Mouse (Mus musculus) R1 (cell line): ENCODE results near the gene Olfr1206.

ENCODE experiments used
- DNase-seq: peaks from one replicate; pipeline ENCODE4 v3.0.0-alpha.2; 2018; ENCODE audit warnings: low read depth, low spot score

The Olfr1206 gene

DNA sequence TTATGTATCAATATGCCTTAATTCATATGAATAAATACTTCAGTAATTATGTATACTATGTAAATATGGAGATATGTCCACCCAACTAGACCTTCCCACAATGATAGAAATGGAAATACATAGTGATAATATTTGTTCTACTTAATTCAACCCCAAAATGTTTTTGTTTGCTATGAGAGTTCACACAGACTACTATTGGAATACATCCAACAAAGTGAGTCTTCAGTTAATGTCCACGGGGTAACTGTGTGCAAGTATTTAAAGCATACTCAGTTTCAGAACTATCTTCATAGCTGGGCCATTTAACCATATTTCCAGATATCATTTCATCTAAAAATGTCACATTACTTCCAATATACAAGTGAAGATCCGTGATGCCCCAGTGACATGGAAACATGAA, at the start of gene Olfr1206:
Gene Olfr1206 (plus strand): TSS at position 301 of the 400 bp plus-strand sequence.
- no peak for DNase-seq

DNA sequence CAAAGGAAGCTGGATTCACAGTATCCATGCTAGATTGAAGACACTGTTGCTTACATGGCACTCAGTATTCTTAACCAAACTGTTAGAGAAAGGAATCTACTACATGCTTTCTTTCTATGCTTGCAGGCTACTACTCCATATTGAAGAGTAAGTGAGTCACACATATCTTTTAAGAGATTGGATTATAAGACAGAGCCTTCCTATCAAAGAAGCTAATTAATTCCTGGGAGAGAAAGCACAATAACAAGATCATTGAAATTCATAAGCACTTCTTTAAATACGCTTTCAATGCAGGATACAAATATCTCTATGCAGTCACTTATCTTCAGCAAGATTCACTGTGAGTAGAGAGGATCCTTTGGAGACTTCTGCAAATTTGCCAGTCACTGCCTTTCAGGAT, 48.8 kb upstream of the Olfr1206 start, which contains the start of gene Olfr1202:
Gene Olfr1202 (plus strand): TSS at position 301 of the 400 bp plus-strand sequence.
- DNase-seq = no peak

DNA sequence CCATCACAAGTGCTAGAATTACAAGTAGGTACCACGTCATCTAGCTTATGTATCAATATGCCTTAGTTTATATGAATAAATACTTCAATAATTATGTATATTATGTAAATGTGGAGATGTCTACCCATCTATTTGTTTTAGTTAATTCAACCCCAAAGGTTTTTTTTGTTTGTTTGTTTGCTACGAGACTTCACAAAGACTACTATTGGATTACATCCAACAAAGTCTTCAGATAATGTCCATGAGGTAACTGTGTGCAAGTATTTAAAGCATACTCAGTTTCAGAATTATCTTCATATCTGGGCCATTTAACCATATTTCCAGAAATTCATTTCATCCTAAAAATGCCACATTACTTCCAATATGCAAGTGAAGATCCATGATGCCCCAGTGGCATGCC, 33.6 kb upstream of the Olfr1206 start, which contains the start of gene Olfr1205:
Gene Olfr1205 (plus strand): TSS at position 301 of the 400 bp plus-strand sequence.
- DNase-seq = no peak

DNA sequence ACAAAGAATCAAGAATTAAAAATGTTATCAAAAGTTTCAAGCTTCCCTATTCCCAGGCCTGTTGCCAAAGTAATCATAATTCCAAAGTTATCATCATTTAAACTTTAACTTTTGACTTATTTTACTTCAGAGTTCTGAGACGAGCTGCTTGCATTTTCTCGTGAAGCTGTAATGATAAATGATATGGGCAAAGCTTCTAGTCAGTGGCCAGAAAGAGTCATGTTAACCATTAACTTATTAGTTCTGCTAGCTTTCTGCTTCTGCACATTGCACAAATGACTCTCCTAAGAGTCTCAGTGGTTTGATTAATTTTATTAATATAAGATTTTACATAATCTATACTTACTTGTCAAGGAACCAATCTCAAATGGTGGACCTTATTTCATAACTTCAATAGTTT, 24.6 kb upstream of the Olfr1206 start:
- DNase-seq = no peak

DNA sequence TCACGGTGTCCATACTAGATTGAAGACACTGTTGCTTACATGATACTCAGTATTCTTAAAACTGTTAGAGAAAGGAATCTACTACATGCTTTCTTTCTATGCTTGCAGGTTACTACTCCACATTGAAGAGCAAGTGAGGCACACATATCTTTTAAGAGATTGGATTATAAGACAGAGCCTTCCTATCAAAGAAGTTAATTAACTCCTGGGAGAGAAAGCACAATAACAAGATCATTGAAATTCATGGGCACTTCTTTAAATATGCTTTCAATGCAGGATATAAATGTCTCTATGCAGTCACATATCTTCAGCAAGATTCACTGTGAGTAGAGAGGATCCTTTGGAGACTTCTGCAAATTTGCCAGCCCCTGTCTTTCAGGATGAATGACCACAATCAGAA, 14.0 kb upstream of the Olfr1206 start, which contains the start of gene Olfr1204:
Gene Olfr1204 (plus strand): TSS at position 301 of the 400 bp plus-strand sequence.
- DNase-seq = no peak

DNA sequence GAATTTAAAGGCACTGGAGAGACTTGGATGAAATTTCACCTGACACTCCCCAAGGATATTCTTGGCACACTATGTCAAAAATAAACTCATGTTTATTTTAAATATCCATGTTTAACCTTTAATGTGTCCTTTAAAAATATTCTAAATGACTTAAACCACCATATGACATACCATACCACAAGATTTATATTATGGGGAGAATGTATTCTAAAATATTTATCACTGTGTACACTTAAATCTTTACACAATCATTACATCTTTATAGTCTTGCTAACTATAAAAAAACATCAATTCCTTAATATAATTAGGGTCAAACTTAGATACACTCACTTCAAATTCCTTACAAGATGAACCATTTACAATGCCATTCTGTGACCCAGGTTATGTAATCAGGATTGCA, 39.2 kb downstream of the Olfr1206 start, which contains the start of gene Olfr1208:
Gene Olfr1208 (minus strand): TSS at position 101 of the 400 bp plus-strand sequence.
- no peak for DNase-seq

DNA sequence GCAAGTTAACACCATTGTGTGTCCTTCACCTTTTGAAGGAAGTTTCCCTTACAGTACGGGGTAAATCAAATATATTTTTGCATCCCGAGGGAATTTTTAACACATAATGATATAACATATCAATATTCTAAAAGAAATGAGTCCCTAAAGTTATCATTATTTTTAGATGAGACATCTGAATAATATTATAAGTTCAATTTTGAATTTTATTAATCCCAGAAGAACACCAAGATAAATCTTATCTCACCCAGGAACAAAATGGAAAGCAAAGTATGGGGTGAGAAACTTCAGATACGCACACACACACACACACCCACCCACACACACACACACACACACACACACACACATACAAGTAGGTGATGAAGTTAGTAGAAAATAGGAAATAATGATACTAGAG, 52.0 kb downstream of the Olfr1206 start, which contains the start of gene Olfr1209:
Gene Olfr1209 (minus strand): TSS at position 101 of the 400 bp plus-strand sequence.
- no peak for DNase-seq
